Mouse (Mus musculus) kidney, adult 8-10 months (tissue): ENCODE results near the gene Acta2.

ENCODE experiments used
- DNase-seq, 2 experiments: peaks; one replicate each; pipeline ENCODE4 v3.0.0; 2022

Acta2 gene

GRCm38 (mm10) chr19:34268991-34269390 is 13.6 kb upstream of the Acta2 start:
- no peak for DNase-seq

- DNase-seq, result no peak
Measured at GRCm38 (mm10) chr19:34265604-34266193, 10.3 kb upstream of the Acta2 start.

DNA sequence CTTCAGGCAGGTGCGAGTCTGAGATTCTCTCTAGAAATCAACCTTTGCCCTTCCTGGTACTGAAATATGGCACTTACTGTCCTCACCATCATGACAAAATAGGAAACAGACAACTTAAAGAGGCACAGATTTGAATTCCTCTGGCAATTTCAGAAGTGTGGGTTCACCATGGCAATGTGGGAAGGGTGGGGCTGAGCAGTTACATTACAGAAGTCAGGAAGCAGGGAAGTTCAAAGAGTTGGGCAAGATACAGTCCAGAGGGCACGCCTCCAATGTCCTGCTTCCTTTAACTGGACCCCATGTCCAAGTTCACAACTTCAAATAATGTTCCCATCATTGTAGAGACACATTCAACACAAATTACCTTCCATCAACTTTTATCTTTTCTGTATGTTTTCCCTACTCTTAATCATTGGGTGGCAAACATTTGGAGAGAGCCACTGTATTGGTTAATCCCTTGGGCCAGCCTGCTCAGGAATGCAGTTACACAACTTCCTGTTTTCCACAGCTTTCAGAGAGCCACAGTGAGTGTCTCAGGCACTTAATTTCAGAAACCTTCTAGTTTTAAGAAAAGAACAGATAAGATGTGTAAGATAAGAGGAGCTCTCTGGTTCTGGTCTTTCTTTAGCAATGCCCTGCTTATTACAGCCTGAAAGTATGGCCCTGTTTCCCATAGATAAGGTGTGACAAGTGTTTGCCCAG is 7.0 kb upstream of the Acta2 start:
- no peak for DNase-seq

DNA sequence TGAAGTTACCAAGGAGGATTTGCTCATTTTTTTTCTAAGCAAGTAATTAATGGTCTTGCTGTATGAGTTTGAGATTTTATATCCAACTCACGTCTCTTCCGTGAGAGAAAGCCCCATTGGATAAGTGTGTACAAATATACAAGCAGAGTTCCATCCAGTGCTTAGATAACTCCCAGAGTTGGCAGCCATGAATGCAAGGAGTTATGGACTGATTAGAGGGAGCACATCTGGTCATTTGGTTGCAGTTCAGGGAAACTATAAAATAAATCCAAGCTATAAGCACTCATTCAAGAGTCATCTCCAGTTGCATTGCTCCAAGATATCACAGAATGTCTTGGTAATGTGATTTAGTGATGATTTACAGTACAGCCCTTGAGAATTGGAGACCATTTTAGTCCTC is 1.5 kb upstream of the Acta2 start:
- DNase-seq, result no peak

DNA sequence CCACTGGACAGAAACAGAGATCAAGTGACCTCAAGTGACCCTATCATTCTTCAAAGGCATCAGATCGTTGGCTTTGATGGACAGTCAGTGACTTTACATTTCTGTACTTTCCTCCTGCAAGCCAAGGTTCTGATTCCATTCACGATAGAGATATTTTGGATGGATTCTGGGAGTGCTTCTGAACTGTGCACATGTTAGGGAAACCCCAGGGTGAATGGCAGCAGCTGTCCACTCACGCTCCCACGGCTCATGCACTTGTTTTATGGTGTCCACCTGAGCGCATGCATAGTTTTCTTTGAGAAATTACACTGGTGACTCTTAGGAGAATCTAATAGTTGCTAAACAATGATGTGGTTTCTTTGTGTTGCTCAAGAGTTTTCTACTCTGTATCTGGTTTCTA is 759 bp upstream of the Acta2 start:
- no peak for DNase-seq

DNA sequence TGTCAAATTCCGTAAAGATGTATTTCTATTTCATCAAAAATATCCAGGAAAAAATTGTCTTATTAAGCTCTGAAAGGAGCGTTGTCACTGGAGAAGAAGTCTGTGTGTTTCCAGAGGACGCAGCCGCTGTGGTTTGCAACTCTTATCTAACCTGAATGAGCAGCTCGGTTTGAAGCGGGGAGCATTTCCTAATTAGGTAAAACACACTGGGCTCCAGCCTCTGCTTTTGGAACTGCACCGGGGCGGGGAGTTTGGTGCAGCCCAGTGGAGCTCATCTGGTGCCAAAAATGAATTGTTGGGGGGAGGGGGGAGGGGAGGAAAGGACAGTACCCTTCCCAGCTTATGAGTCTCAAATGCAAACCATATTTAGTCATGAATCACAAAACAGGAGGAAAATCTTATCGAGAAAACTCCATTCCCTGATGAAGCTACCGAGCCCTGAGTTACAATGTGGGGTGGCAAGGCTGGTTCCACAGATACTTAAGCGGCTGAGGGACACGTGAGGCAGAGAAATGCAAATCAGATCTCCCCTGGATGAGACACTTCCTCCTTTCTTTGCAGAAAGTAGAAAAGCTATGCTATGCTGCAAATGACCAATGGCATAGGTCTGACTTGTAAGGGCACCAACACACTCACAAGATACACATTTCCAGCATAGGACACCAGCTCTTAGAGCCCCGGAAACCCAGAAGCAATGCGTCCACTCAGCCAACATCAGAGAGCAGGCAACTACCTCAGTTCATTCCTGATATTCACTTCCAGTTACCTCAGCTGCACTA is 1.1 kb downstream of the Acta2 start:
- DNase-seq, result no peak

DNA sequence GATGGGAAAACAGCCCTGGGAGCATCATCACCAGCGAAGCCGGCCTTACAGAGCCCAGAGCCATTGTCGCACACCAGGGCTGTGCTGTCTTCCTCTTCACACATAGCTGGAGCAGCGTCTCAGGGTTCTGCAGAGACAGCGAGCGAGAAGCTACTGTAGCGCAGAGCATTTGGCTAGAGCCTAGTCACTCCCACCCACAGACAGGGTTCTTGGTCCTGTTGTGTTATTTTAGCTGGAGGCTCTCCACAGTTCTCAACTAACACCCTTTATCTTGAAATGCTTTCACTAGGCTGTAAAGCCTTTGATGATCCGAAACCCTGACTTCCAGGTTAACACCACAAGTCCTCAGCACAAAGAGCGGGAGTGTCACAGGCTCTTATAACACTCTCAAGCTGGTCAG is 2.9 kb downstream of the Acta2 start:
- DNase-seq, result no peak

DNA sequence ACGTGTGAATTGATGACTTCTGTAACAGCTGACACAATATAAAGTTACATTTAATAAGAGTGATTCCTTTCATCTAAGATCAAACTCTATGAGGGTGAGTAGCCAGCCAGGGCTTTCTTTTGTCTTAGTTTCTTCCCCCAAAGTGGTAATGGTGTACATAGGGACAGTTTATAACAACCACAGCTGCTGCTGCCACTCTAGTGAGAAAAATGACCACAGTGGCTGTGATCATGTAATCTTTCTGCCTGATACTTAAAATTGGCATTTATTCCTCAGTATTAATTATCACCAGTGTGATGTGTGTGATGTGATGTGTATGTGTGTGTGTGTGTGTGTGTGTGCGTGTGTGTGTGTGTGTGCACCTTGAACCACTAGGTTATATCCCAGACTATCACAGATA is 3.5 kb downstream of the Acta2 start:
- DNase-seq, result no peak

- no peak for DNase-seq
Measured at GRCm38 (mm10) chr19:34250621-34251020, 4.8 kb downstream of the Acta2 start.

- DNase-seq, result no peak
Measured at GRCm38 (mm10) chr19:34248558-34248957, 6.8 kb downstream of the Acta2 start.

DNA sequence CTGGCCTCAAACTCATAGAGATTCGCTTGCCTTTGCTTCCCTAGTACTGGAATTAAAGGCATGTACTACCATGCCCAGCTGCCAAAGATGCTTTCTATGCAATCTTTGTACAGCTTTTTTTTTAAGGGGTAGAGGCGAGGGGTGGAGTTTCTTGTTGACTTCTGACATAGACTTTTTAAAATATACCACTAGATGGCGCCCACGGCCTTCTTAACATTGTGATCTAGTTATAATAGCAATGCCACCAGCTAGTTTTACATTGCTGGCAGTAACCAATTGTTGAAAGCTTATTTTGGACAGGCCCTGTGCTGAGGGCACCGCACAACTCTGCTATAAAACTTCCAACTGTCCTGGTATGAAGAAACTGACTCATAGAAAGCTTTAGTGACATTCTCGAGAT is 11.3 kb downstream of the Acta2 start:
- DNase-seq, result peak; percentile 61 to 69

DNA sequence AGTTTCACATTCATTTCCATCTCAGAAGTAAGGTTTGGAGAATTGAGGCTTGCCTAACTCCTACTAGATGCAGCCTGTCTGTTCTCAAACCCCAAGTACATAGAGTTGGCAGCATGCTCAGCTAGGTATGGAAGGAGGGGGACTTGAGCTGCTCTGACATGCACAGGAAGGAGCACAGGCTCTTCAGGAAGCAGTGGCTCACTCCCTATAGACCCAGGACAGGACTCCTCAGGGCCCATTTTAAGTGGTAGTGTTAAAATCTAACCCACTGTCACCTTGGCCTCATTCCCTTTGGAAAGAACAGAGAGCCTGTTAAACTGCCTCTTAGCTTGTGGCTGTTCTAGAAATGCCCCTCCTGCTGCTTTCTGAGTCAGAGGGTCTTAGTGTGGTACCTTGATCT is 12.5 kb downstream of the Acta2 start:
- DNase-seq, result no peak

DNA sequence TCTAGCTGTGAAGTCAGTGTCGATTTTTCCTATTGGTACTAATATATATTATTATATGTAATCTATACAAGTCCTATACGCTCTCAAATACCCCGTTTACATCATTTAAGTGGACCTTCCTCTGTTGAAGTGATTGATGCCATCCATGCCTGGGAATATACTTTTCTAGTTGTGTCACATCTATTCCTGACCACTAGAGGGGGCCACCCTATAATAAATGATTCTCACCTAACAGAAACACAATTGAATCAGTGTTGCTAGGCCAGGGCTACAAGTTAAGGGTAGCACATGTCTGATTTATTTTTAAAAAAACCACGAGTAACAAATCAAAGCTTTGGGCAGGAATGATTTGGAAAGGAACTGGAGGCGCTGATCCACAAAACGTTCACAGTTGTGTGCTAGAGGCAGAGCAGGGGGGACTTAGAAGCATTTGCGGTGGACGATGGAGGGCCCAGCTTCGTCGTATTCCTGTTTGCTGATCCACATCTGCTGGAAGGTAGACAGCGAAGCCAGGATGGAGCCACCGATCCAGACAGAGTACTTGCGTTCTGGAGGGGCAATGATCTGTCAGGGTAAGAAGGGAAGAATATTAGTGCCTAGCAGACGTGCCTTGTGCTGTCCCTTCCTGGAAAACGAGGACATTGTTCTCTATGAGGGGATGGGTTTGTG is 14.0 kb downstream of the Acta2 start:
- no peak for DNase-seq

- DNase-seq, result no peak
Measured at GRCm38 (mm10) chr19:34240273-34241039, 14.9 kb downstream of the Acta2 start.

- no peak for DNase-seq
Measured at GRCm38 (mm10) chr19:34237746-34238145, 17.6 kb downstream of the Acta2 start.

DNA sequence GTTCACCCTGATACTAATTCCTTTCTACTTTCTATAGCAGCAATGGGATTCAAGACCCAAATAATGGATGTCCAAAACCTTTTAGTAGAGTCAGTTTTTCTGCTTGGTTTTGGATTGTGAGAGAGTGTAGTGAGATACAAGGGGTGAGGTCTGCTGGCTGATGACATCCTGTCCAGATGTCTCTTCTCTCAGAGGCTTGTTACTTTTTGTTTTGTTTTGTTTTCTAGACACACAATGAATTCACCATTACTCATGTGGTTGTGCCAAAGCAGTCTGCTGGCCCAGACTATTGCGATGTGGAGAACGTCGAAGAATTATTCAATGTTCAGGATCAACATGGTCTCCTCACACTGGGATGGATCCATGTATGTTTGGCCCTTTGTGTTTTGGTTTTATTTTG is 19.3 kb downstream of the Acta2 start:
- no peak for DNase-seq

DNA sequence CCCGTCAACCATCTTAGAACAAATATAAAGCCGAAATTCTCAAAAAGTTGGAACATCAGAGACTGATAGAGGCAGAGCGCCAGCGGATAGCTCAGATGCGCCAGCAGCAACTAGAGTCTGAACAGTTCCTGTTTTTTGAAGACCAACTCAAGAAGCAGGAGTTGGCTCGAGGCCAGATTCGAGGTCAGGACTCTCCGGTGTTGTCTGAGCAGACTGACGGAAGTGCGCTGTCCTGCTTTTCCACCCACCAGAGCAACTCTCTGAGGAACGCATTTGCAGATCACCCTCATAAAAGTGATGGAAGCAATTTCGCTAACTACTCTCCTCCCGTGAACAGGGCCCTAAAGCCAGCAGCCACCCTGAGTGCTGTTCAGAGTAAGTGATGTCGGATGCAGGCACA is 21.4 kb downstream of the Acta2 start:
- DNase-seq, result peak; percentile 44 to 55

DNA sequence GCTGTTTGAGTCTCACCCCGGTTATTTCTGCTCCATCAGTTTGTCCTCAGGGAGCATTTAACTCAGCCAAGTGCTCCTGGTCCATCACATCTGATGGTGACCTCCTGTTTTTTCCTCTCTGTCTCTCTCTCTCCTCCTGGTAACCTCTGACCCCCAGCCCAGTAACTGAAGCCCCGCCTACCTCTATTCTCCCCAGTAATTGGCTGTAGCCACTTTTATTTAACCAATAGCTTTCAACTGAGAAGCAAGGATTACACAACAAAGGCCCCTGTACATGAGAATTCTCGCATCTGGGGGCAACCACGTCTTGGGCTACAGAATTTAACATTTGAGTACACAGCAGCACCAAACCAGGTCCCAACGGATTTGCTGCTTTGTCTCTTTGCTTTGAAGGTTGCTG is 23.1 kb downstream of the Acta2 start:
- DNase-seq, result no peak

DNA sequence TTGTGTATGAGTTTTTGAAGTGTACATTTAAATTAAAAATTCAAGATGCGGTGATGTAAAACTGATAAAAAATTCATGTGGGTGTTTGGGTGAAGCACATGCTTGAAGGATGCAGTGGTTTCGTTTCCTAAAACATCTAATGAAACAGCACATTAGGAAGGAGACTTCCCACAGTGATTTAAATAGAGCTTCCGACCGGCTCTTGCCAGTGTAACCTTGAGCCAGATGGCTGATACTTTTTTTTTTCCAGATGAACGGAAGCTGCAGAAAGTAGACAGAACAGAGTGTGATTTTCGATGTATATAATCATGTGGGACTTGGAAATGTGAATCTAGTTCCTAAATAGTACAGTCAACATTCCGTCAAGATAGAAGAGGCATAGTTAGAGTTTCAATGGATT is 23.8 kb downstream of the Acta2 start:
- DNase-seq, result no peak

DNA sequence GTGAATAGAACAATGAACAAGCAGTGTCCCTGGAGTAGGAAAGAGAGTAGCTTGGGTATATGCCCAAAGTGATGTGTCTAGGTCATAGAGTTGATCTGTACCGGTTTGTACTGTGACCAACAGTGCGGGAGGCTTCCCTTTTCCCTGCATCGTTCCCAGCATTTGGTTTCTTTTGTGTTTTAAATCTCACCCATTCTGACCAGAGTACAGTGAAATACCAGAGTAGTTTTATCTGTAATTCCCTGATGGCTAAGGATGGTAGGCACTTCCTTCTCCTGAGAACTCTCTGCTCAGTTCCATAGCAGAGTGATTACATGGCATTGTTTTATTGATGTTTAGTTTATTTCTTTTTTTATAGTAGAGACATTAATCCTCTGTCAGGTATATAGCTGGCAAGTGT is 32.6 kb downstream of the Acta2 start:
- DNase-seq, result no peak

DNA sequence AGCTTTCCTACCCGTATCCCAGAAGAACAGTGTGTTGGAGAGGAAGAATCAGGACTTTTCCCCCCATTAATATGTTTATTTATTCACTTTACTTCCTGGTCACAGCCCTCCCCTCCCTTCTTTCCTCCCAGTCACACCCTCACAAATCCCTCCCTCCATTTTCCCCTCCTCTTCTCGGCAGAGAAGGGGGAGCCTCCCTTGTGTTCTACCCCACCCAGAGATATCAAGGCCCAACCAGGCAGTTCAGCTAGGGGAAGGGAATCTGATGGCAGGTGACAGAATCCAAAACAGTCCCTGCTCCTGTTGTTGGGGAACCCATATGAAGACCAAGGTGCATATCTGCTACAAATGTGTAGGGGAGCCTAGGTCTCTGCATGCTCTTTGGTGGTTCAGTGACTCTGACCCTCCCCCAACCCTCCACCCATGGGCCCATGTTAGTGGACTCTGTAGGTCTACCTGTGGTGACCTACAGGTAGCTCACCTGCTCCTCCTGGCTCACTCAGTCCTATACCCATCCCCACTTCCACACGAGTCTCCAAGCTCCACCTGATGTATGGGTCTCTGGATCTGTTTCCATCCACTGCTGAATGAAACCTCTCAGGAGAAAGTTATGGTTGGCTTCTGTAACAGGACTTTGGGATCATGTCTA is 34.5 kb downstream of the Acta2 start:
- no peak for DNase-seq

DNA sequence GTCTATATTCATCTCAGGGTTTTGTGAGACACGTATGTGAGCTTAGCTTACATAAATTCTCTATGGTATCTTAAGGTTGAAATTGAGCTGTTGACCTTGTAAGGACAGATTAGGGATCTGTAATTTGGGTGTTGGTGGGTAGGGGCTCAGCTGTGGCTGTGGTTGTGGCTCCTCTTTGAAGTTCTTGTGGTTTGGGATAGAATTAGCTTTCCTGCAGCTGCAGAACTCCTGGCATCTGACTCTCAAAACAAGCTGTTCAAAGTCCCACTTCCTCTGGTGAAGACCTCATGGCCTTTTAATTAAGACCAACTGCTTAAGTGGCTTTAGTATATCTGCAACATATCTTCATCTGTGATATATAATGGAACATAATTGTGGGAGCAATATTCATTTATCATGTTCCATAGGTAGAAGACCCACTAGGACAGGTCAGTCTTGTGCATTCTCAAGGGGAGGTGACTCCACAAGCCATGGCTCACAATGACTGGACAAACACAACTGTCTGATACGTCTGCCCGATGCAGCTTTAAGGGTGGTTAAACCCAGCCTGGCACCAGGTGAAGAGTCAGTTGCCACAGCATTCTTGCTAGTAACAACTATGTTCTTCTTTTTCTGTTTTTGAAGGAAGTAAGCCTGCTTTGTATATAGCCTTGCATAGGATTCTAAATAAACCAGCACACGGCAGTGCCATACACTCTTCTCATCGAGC is 36.0 kb downstream of the Acta2 start:
- no peak for DNase-seq
